Mouse (Mus musculus) intestine, postnatal 0 days (tissue): ENCODE results near the gene Axdnd1. TPM values are rescaled to one million over a fixed set of nuclear protein-coding genes. Genes with fewer than 3 reads are reported as not detected.
"Not testable (repeated sequence)": the region's sequence is repeated elsewhere in the genome, so short reads cannot be mapped to it uniquely, and the experiment has no call there.

Experiments
- ATAC-seq: fragments of 200-750 bp; cut with Nextera tagmentation; 2 replicates; pipeline ENCODE4 v1.8.0; 2017; ENCODE audit warnings: mild to moderate bottlenecking, moderate TSS enrichment, moderate library complexity
- H3K27ac ChIP-seq: fragments of 300-500 bp; sonication (generic); 2 replicates; pipeline ENCODE4 v1.5.1; 2014; ENCODE audit warnings: mild to moderate bottlenecking, low read depth, low read length, moderate library complexity
- H3K27me3 ChIP-seq: fragments of 300-500 bp; sonication (generic); replicated peaks from 2 replicates; pipeline ENCODE4 v1.6.1; 2014; ENCODE audit warnings: low read length, mixed read lengths; ENCODE audit not compliant: control insufficient read depth, insufficient read depth
- H3K36me3 ChIP-seq: fragments of 300-500 bp; sonication (generic); 2 replicates; pipeline ENCODE4 v1.6.1; 2014; ENCODE audit warnings: mild to moderate bottlenecking, moderate library complexity; ENCODE audit not compliant: control insufficient read depth, insufficient read depth
- H3K4me1 ChIP-seq: fragments of 300-500 bp; sonication (generic); replicated peaks from 2 replicates; pipeline ENCODE4 v1.6.1; 2014; ENCODE audit warnings: antibody characterized with exemption, low read length, mixed read lengths; ENCODE audit not compliant: control insufficient read depth, insufficient read depth
- H3K4me2 ChIP-seq: fragments of 300-500 bp; sonication (generic); replicated peaks from 2 replicates; pipeline ENCODE4 v1.6.1; 2014; ENCODE audit warnings: low read depth, mild to moderate bottlenecking, moderate library complexity
- H3K4me3 ChIP-seq: fragments of 300-500 bp; sonication (generic); 2 replicates; pipeline ENCODE4 v1.5.1; 2014; ENCODE audit warnings: low read depth, low read length
- H3K9ac ChIP-seq: fragments of 300-500 bp; sonication (generic); 2 replicates; pipeline ENCODE4 v1.6.1; 2014; ENCODE audit warnings: mild to moderate bottlenecking, low read depth, low read length
- H3K9me3 ChIP-seq: fragments of 300-500 bp; sonication (generic); 2 replicates; pipeline ENCODE4 v1.6.1; 2016; ENCODE audit warnings: mixed run types; ENCODE audit not compliant: control insufficient read depth
- CTCF ChIP-seq: sonication (generic); IDR thresholded peaks from 2 replicates; pipeline ENCODE4 v1.5.1; 2016; ENCODE audit warnings: low read depth, mild to moderate bottlenecking, control low read depth, antibody characterized with exemption, moderate library complexity
- WGBS: fragments of 180-500 bp; shearing (Covaris S2); extraction: QIAGEN DNeasy Blood & Tissue Kit; methylation state at CpG from one replicate; pipeline ENCODE4 v1.1.7; 2014; 5-methylcytosine and 5-hydroxymethylcytosine counted together
- polyA plus RNA-seq: library from polyadenylated mRNA; unstranded; fragments of >200 nt; fragmentation: Nextera tagmentation; extraction: Ambion mirVana; gene quantifications from 2 replicates; pipeline ENCODE4 v1.2.1, GENCODE M21; 2015

The Axdnd1 gene
- polyA plus RNA-seq, 1 experiment from 2014 or later: not detected

- no peak within 1 kb of the TSS for H3K27ac ChIP-seq
- no peaks in the 10 kb centered on the region for H3K36me3 ChIP-seq
- no peaks in the 10 kb centered on the region for H3K9me3 ChIP-seq
- H3K4me1 ChIP-seq: no peaks in the 10 kb centered on the region
- peak; percentile 44 for TF ChIP-seq CTCF
- H3K4me3 ChIP-seq: peak within 1 kb of the TSS; percentile 21
- no peak within 1 kb of the TSS for H3K9ac ChIP-seq
- H3K4me2 ChIP-seq: peak within 1 kb of the TSS; percentile 51
- 5% methylated on average over 29 of the region's 29 CpGs for WGBS
- no peak for ATAC-seq
- H3K27me3 ChIP-seq: peaks cover 27% of the 10 kb centered on the region
Measured at GRCm38 (mm10) chr1:156310630-156311029, 110.3 kb downstream of the Axdnd1 start, which contains the start of gene Nphs2. TSS of gene Nphs2 (plus strand) at chr1:156310727.

- no peak for TF ChIP-seq CTCF
- Histone ChIP-seq H3K27me3 (peaks cover 36% of the 10 kb centered on the region), H3K4me2 (no peak overlapping the region), H3K4me1 (0 out of 2 replicates have a peak, but pooled peaks cover under 1% of the 10 kb centered on the region), H3K9me3 (no peaks in the 10 kb centered on the region), H3K36me3 (no peaks in the 10 kb centered on the region), H3K4me3 (no peak overlapping the region), H3K27ac (no peak overlapping the region), H3K9ac (no peak overlapping the region)
- no peak for ATAC-seq
- WGBS: 69% methylated on average over 1 of the region's 1 CpGs
Measured at GRCm38 (mm10) chr1:156308595-156308994, 112.4 kb downstream of the Axdnd1 start.

GRCm38 (mm10) chr1:156302911-156303749, 117.8 kb downstream of the Axdnd1 start, which contains the start of gene Tdrd5:
TSS of gene Tdrd5 (minus strand) at chr1:156303664.
- under 1% methylated on average over 74 of the region's 85 CpGs for WGBS
- peak; percentile 25; the same call in 1 of the 2 replicates for ATAC-seq
- H3K4me2 ChIP-seq: peak within 1 kb of the TSS; percentile 97
- peak within 1 kb of the TSS; percentile 66 for H3K4me3 ChIP-seq
- H3K4me1 ChIP-seq: 0 out of 2 replicates have a peak, but pooled peaks cover 3% of the 10 kb centered on the region
- peak within 1 kb of the TSS; percentile 42; the same call in 1 of the 2 replicates for H3K9ac ChIP-seq
- TF ChIP-seq CTCF: no peak
- no peaks in the 10 kb centered on the region for H3K36me3 ChIP-seq
- H3K9me3 ChIP-seq: no peaks in the 10 kb centered on the region
- peaks cover 24% of the 10 kb centered on the region for H3K27me3 ChIP-seq
- no peak within 1 kb of the TSS for H3K27ac ChIP-seq

- Histone ChIP-seq H3K9me3 (no peaks in the 10 kb centered on the region), H3K4me2 (no peak overlapping the region), H3K9ac (no peak overlapping the region), H3K27me3 (no peaks in the 10 kb centered on the region), H3K36me3 (no peaks in the 10 kb centered on the region), H3K27ac (no peak overlapping the region), H3K4me1 (no peaks in the 10 kb centered on the region), H3K4me3 (no peak overlapping the region)
- TF ChIP-seq CTCF: no peak
- no peak for ATAC-seq
- WGBS: 96% methylated on average over 6 of the region's 6 CpGs
Measured at GRCm38 (mm10) chr1:156290016-156290415, 130.9 kb downstream of the Axdnd1 start.

- H3K4me3 ChIP-seq, H3K4me1 ChIP-seq, H3K9me3 ChIP-seq, H3K27ac ChIP-seq, ATAC-seq, H3K36me3 ChIP-seq, H3K9ac ChIP-seq, H3K4me2 ChIP-seq, H3K27me3 ChIP-seq: not testable (repeated sequence)
- 69% methylated on average over 9 of the region's 10 CpGs for WGBS
Measured at GRCm38 (mm10) chr1:156289222-156289587, 131.8 kb downstream of the Axdnd1 start.

DNA sequence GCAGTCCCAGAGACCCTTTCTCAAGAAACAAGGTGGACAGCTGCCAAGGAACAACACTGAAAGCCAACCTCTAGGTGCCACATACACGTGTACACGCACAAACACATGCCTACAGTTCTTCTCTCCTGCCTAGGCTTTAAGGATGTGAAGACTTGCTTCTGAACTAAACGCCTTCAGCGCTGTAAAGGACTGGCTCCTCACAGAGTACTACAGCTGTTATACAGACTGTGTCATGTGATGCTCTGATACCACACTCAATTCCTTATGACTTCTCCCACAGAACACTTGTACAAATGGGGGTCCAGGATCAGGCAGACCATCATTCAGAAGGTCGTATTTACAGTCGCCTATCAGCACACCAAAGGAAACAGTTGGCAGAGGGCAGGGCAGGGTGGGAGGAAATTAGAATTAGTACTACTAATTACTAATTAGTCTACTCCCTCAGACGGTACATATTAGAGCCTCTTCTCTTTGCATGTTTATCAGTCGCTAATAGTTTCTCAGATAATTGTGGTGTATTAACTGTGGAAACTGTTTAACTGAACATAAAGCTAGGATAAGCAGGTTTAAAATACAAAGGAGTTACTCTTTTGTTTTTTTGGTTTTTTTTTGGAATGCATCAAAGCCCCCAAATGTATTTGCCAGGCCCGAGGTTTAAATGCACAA, 132.3 kb downstream of the Axdnd1 start:
- WGBS: 85% methylated on average over 9 of the region's 9 CpGs
- no peaks in the 10 kb centered on the region for H3K27me3 ChIP-seq
- H3K9ac ChIP-seq: no peak overlapping the region
- no peak overlapping the region for H3K27ac ChIP-seq
- H3K4me3 ChIP-seq: no peak overlapping the region
- H3K9me3 ChIP-seq: no peaks in the 10 kb centered on the region
- H3K36me3 ChIP-seq: no peaks in the 10 kb centered on the region
- H3K4me2 ChIP-seq: no peak overlapping the region
- no peaks in the 10 kb centered on the region for H3K4me1 ChIP-seq
- no peak for ATAC-seq
- TF ChIP-seq CTCF: no peak
